Mouse (Mus musculus): Measurements from ENCODE around the gene Rnf151. TPM values are rescaled to one million over a fixed set of nuclear protein-coding genes. Genes with fewer than 3 reads are reported as not detected.
A peak's percentile ranks its signal among the peaks of the same experiment; 100 is the strongest.

The Rnf151 gene
- polyA plus RNA-seq, 1 experiment = 0.86 TPM

DNA sequence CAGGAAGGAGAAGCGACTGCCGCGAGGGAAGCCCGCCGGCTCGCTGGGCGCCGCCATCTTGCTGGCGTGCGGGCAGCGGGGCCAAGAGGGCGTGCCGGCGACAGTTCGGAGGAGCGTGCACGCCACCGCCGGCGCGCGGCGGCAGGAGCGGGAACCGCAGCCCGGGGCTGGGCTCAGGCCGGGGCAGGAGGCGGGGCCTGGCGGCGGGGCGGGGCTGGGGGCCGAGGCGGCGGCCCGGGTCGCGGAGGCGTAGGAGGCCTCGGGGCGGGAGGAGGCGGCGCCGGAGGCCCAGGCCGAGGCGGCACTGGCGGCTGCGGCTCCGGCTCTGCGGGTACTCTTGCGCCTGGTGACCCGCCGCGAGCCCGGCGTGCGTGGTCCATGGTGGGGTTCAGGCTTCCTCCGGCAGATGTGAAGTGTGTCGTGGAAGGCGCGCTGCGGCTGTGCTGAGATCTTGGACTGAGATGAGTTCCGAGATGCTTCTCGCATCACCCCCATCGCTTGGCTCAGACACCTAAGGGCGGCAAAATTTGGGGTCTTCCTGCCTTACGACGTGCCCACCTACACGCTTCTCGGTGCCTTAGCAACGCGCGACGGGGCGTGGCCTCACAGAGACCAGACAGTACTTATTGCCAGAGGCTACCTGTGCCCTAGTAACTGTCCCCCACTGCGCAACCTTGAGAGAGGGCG lies 21.7 kb downstream of the Rnf151 start, which contains the start of the genes Gfer and Noxo1:
Gfer (minus strand) TSS at position 146 of the 687 bp plus-strand sequence.
Noxo1 (plus strand) TSS at position 224 of the 687 bp plus-strand sequence.
- under 1% methylated on average over 71 of the region's 76 CpGs for WGBS
- Histone ChIP-seq H3K36me3 (ENCODE audit: control insufficient read depth, insufficient read depth, low read length) (peaks cover 2% of the 10 kb centered on the region; the same call in 1 of the 2 replicates), H3K27ac (ENCODE audit: insufficient read depth, low read length) (peak within 1 kb of the TSS; percentile 75), H3K4me1 (ENCODE audit: control insufficient read depth, insufficient read depth, insufficient read length) (no peaks in the 10 kb centered on the region; the same call in none of the 2 replicates), H3K27me3 (ENCODE audit: control insufficient read depth, insufficient read depth, low read length) (no peaks in the 10 kb centered on the region), H3K4me3 (ENCODE audit: extremely low read depth, insufficient read depth, insufficient read length) (peak within 1 kb of the TSS; percentile 95)
- TF ChIP-seq CTCF (IDR thresholded peaks at IDR 0.05; ENCODE audit: extremely low read depth, insufficient read depth, insufficient read length, insufficient replicate concordance) (peak; percentile 25; the same call in 1 of the 2 replicates), POLR2A (IDR thresholded peaks at IDR 0.05; ENCODE audit: low read depth, low read length) (no peak; the same call in 1 of the 2 replicates)
- peak; percentile 41 to 82 for DNase-seq (ENCODE audit: low read depth in 1 of 2, low spot score in 2 of 2)

DNA sequence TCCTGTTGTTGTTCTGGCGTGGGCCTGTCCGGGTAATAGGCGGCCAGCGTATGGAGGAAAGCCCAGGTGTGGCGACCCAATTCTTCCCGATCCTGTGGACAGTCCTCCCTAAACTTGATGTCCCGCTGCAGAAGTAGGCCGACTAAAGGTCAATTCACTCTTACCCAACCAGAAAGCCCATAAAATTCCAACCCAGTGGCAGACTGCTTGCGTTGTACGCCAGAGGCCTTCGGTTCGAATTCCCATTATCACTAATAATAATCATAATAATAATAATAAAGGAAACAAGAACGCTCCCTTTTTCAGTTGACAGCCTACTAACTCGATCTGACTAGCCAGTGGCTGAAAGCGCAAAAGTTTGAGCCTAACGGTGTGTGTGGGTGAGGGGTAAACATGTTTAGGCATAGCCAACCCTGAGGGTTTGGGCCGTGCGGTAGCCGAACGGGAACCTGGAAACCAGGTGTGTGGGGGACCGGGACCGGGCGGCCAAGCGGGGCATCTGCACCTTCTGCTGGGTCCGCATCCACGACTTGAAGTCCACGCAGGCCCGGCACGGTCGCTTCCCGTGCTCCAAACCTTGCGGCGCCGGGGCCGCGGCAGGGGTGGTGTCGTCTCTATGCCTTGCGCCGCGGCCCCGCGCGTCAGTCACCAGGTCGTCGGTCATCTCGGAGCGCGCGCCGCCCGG lies 22.4 kb downstream of the Rnf151 start:
- Histone ChIP-seq H3K27ac (ENCODE audit: insufficient read depth, low read length) (peak overlapping the region; percentile 60), H3K27me3 (ENCODE audit: control insufficient read depth, insufficient read depth, low read length) (peaks cover 2% of the 10 kb centered on the region; the same call in 1 of the 2 replicates), H3K36me3 (ENCODE audit: control insufficient read depth, insufficient read depth, low read length) (no peaks in the 10 kb centered on the region), H3K4me1 (ENCODE audit: control insufficient read depth, insufficient read depth, insufficient read length) (no peaks in the 10 kb centered on the region; the same call in none of the 2 replicates), H3K4me3 (ENCODE audit: extremely low read depth, insufficient read depth, insufficient read length) (peak overlapping the region; percentile 95)
- 19% methylated on average over 51 of the region's 51 CpGs for WGBS
- no peak for DNase-seq (ENCODE audit: low read depth in 1 of 2, low spot score in 2 of 2)
- no peak for TF ChIP-seq CTCF (IDR thresholded peaks at IDR 0.05; ENCODE audit: extremely low read depth, insufficient read depth, insufficient read length, insufficient replicate concordance)

DNA sequence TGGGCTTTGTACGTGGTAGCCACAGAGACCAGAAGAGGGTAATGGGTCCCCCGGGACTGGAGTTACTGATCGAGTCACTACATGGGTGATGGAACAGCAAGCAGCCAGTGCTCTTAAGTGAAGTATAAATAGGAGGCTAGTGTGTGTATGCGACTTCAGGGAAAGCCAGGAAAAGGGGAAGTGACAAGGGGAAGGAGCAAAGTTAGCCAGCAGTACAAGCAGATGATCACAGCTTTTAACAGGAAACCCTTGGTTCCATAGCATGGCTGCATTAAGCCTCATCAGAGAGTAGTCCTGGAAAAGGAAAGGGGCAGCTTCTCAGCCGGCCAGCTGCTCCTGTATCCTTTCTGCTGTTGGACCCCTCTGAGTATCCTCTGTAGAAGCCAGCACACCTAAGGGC lies 25.5 kb downstream of the Rnf151 start:
- Histone ChIP-seq H3K27me3 (ENCODE audit: control insufficient read depth, insufficient read depth, low read length) (peaks cover 16% of the 10 kb centered on the region), H3K36me3 (ENCODE audit: control insufficient read depth, insufficient read depth, low read length) (no peaks in the 10 kb centered on the region), H3K4me1 (ENCODE audit: control insufficient read depth, insufficient read depth, insufficient read length) (peaks cover 12% of the 10 kb centered on the region), H3K27ac (ENCODE audit: insufficient read depth, low read length) (no peak overlapping the region), H3K4me3 (ENCODE audit: extremely low read depth, insufficient read depth, insufficient read length) (no peak overlapping the region)
- TF ChIP-seq CTCF (IDR thresholded peaks at IDR 0.05; ENCODE audit: extremely low read depth, insufficient read depth, insufficient read length, insufficient replicate concordance) = no peak
- no peak for TF ChIP-seq POLR2A (IDR thresholded peaks at IDR 0.05; ENCODE audit: low read depth, low read length)
- 56% methylated on average over 5 of the region's 5 CpGs for WGBS
- DNase-seq (ENCODE audit: low read depth in 1 of 2, low spot score in 2 of 2) = no peak

DNA sequence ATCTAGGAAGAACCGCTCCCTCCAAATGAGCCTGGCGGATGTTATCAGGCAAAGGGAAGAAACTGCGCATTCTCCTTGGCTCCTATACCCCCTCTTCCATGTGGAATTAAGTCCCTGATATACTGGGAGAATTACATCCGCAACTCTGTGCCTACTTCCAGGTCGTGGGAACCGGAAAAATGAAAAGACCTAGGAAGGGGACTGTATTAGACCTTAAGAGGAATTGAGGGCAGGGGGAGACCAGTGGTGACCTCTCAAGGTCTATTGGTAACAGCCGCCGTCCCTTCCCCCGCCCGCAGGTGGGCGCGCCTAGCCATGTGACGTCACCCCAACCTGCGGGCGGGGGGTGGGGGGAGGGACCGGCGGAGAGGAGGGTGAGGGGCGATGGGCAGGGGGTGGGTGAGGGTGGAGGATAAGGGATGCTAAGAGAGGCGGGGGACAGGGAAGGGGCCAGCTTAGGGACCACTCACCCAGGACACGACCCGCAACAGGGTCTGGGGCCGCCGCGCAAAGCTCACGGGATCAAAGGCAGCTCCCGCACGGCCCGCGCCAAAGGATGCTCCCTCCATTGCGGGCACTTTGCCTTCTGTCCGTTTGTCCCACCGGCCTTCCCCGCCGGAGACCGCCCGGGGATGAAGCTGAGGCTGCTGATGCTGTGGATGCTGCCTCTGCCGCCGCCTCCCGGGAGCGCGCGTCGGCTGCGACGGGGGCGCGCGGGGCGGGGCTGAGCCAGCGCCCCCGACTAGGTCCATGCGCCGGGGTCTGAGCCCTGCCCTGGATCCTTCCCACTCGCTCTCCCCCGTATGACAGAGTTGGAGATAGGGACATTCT lies 28.4 kb downstream of the Rnf151 start, which contains the start of gene Syngr3:
Syngr3 (minus strand) TSS at position 705 of the 831 bp plus-strand sequence.
- peaks cover 16% of the 10 kb centered on the region for H3K27me3 ChIP-seq (ENCODE audit: control insufficient read depth, insufficient read depth, low read length)
- no peaks in the 10 kb centered on the region for H3K36me3 ChIP-seq (ENCODE audit: control insufficient read depth, insufficient read depth, low read length)
- H3K4me1 ChIP-seq (ENCODE audit: control insufficient read depth, insufficient read depth, insufficient read length) = peaks cover 17% of the 10 kb centered on the region
- H3K4me3 ChIP-seq (ENCODE audit: extremely low read depth, insufficient read depth, insufficient read length) = peak within 1 kb of the TSS; percentile 40; the same call in 1 of the 2 replicates
- WGBS = 4% methylated on average over 53 of the region's 55 CpGs
- DNase-seq (ENCODE audit: low read depth in 1 of 2, low spot score in 2 of 2) = no peak
- TF ChIP-seq CTCF (IDR thresholded peaks at IDR 0.05; ENCODE audit: extremely low read depth, insufficient read depth, insufficient read length, insufficient replicate concordance) = no peak
- no peak for TF ChIP-seq POLR2A (IDR thresholded peaks at IDR 0.05; ENCODE audit: low read depth, low read length)
- no peak within 1 kb of the TSS for H3K27ac ChIP-seq (ENCODE audit: insufficient read depth, low read length)

DNA sequence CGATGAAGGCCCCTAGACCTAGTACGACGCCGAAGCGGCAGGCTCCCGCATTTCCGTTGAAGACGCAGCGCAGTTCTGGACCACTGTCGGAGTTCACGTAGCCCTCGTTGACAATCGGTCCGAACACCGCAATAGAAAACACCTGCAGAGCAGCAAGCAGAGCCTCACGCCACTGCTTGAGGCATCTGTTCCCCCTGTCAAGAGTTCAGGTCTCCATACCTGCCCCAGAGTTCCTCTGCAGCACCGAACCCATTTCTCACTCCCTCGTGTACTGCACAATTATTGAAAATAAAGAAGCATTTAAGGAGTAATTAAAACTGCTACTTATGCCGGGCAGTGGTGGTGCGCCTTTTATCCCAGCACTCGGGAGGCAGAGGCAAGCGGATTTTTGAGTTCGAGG lies 30.3 kb downstream of the Rnf151 start:
- H3K4me3 ChIP-seq (ENCODE audit: extremely low read depth, insufficient read depth, insufficient read length) = peak overlapping the region; percentile 65
- peaks cover 16% of the 10 kb centered on the region for H3K27me3 ChIP-seq (ENCODE audit: control insufficient read depth, insufficient read depth, low read length)
- WGBS = 21% methylated on average over 23 of the region's 23 CpGs
- DNase-seq (ENCODE audit: low read depth in 1 of 2, low spot score in 2 of 2) = no peak
- H3K36me3 ChIP-seq (ENCODE audit: control insufficient read depth, insufficient read depth, low read length) = no peaks in the 10 kb centered on the region
- H3K27ac ChIP-seq (ENCODE audit: insufficient read depth, low read length) = no peak overlapping the region
- peaks cover 17% of the 10 kb centered on the region for H3K4me1 ChIP-seq (ENCODE audit: control insufficient read depth, insufficient read depth, insufficient read length)
- no peak for TF ChIP-seq POLR2A (IDR thresholded peaks at IDR 0.05; ENCODE audit: low read depth, low read length)
- no peak for TF ChIP-seq CTCF (IDR thresholded peaks at IDR 0.05; ENCODE audit: extremely low read depth, insufficient read depth, insufficient read length, insufficient replicate concordance)

DNA sequence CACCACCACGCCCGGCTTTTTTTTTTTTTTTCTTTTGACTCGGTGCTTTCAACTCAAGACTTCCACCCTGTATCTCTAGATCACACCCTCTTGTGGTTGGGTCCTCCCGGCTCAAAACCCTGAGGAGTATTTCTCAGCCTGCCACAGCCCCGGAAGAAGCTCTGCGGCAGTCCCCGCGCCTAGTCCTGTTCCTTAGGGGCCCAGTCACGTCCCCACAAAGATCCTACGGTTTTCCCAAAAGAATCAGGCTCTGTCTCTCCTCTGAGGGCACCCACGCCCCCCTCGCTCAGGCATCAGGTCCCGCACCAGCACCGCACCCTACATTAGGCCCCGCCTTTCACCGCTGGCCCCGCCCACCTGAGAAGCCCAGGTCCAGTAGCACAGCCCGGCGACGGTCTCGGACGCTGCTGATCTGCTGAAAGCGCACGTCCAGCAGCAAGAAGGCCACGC lies 30.7 kb downstream of the Rnf151 start:
- peak in 1 of 2 experiments; percentile 42 for DNase-seq (ENCODE audit: low read depth in 1 of 2, low spot score in 2 of 2)

More for the DNA sequence above, 30.7 kb downstream of the Rnf151 start:
- Histone ChIP-seq H3K27me3 (ENCODE audit: control insufficient read depth, insufficient read depth, low read length) (peaks cover 16% of the 10 kb centered on the region), H3K4me1 (ENCODE audit: control insufficient read depth, insufficient read depth, insufficient read length) (peaks cover 17% of the 10 kb centered on the region), H3K36me3 (ENCODE audit: control insufficient read depth, insufficient read depth, low read length) (no peaks in the 10 kb centered on the region), H3K4me3 (ENCODE audit: extremely low read depth, insufficient read depth, insufficient read length) (peak overlapping the region; percentile 65), H3K27ac (ENCODE audit: insufficient read depth, low read length) (no peak overlapping the region)
- TF ChIP-seq CTCF (IDR thresholded peaks at IDR 0.05; ENCODE audit: extremely low read depth, insufficient read depth, insufficient read length, insufficient replicate concordance) (no peak), POLR2A (IDR thresholded peaks at IDR 0.05; ENCODE audit: low read depth, low read length) (no peak)
- under 1% methylated on average over 25 of the region's 25 CpGs for WGBS

Measured in spleen, adult 2 months (tissue).